Mouse (Mus musculus): ENCODE measurements around the gene Shisa6. TPM values are rescaled to one million over a fixed set of nuclear protein-coding genes. Genes with fewer than 3 reads are reported as not detected.
A peak's percentile ranks its signal among the peaks of the same experiment; 100 is the strongest.

Shisa6 gene
- 100 to 1,000 TPM; 190 to 219 TPM for total RNA-seq (2021)
- long read RNA-seq, full-length matches to known transcripts = 2 of 25 reads
- long read RNA-seq, partial matches to known transcripts = 3 of 25 reads
- long read RNA-seq, other reads (novel, unspliced or antisense) = 20 of 25 reads

- DNase-seq (ENCODE audit: low spot score in 2 of 2) = peak in 1 of 2 experiments; percentile 41
These were observed at the start of gene Shisa6 for GRCm38 (mm10) chr11:66525371-66526045. Gene Shisa6, minus strand, starts transcription at chr11:66525964.

GRCm38 (mm10) chr11:66573888-66574287, 48.1 kb upstream of the Shisa6 start:
- DNase-seq (ENCODE audit: low spot score in 2 of 2) = no peak

- DNase-seq (ENCODE audit: low spot score in 2 of 2) = no peak
These were observed 43.3 kb upstream of the Shisa6 start for GRCm38 (mm10) chr11:66569045-66569444.

GRCm38 (mm10) chr11:66568386-66568791, 42.6 kb upstream of the Shisa6 start:
- peak; percentile 28 to 46 for DNase-seq (ENCODE audit: low spot score in 2 of 2)

- DNase-seq (ENCODE audit: low spot score in 2 of 2) = no peak
These were observed 41.6 kb upstream of the Shisa6 start for GRCm38 (mm10) chr11:66567382-66567781.

- DNase-seq (ENCODE audit: low spot score in 2 of 2) = no peak
These were observed 36.5 kb upstream of the Shisa6 start for GRCm38 (mm10) chr11:66562274-66562673.

GRCm38 (mm10) chr11:66537820-66538219, 12.1 kb upstream of the Shisa6 start:
- no peak for DNase-seq (ENCODE audit: low spot score in 2 of 2)

GRCm38 (mm10) chr11:66535866-66536265, 10.1 kb upstream of the Shisa6 start:
- DNase-seq (ENCODE audit: low spot score in 2 of 2) = no peak

- no peak for DNase-seq (ENCODE audit: low spot score in 2 of 2)
These were observed 9.4 kb upstream of the Shisa6 start for GRCm38 (mm10) chr11:66535156-66535555.

GRCm38 (mm10) chr11:66534291-66534690, 8.5 kb upstream of the Shisa6 start:
- no peak for DNase-seq (ENCODE audit: low spot score in 2 of 2)

- DNase-seq (ENCODE audit: low spot score in 2 of 2) = no peak
These were observed 2.4 kb upstream of the Shisa6 start for GRCm38 (mm10) chr11:66528146-66528545.

GRCm38 (mm10) chr11:66527343-66527742, 1.6 kb upstream of the Shisa6 start:
- DNase-seq (ENCODE audit: low spot score in 2 of 2) = peak; percentile 23 to 47

- peak in 1 of 2 experiments; percentile 46 for DNase-seq (ENCODE audit: low spot score in 2 of 2)
These were observed 1.2 kb upstream of the Shisa6 start for GRCm38 (mm10) chr11:66526981-66527320.

GRCm38 (mm10) chr11:66526046-66526980, 549 bp upstream of the Shisa6 start:
- peak; percentile 53 to 69 for DNase-seq (ENCODE audit: low spot score in 2 of 2)

GRCm38 (mm10) chr11:66524251-66524650, 1.5 kb downstream of the Shisa6 start:
- DNase-seq (ENCODE audit: low spot score in 2 of 2) = peak in 1 of 2 experiments; percentile 44

- DNase-seq (ENCODE audit: low spot score in 2 of 2) = no peak
These were observed 3.4 kb downstream of the Shisa6 start for GRCm38 (mm10) chr11:66522376-66522775.

GRCm38 (mm10) chr11:66519386-66519785, 6.4 kb downstream of the Shisa6 start:
- no peak for DNase-seq (ENCODE audit: low spot score in 2 of 2)

GRCm38 (mm10) chr11:66514346-66514745, 11.4 kb downstream of the Shisa6 start:
- DNase-seq (ENCODE audit: low spot score in 2 of 2) = no peak

- DNase-seq (ENCODE audit: low spot score in 2 of 2) = no peak
These were observed 24.8 kb downstream of the Shisa6 start for GRCm38 (mm10) chr11:66500951-66501350.

- no peak for DNase-seq (ENCODE audit: low spot score in 2 of 2)
These were observed 26.8 kb downstream of the Shisa6 start for GRCm38 (mm10) chr11:66498857-66499445.

- no peak for DNase-seq (ENCODE audit: low spot score in 2 of 2)
These were observed 29.5 kb downstream of the Shisa6 start for GRCm38 (mm10) chr11:66496235-66496634.

GRCm38 (mm10) chr11:66494391-66494790, 31.4 kb downstream of the Shisa6 start:
- DNase-seq (ENCODE audit: low spot score in 2 of 2) = no peak
